29 mouse cellular contexts compared by ENCODE assay signal in genomic region chr5:65688806-65689205, GRCm38 (mm10). TPM values are rescaled to one million over a fixed set of nuclear protein-coding genes. Genes with fewer than 3 reads are reported as not detected.
DNase-seq lines count a peak whose midpoint lies in the region; ATAC-seq and TF ChIP-seq lines count a peak whose summit lies in the region.
"Had no signal": no experiment of that assay in that cellular context is flagged by ENCODE, and none has a peak within 500 bp of the region (broad histone marks: within the 10 kb centered on the region; RNA-seq: fewer than 3 reads in every experiment).

No protein-coding gene starts in this region.

- no peak overlapping the region for H3K4me2 ChIP-seq in intestine, postnatal 0 days (replicated peaks; ENCODE audit: low read depth)
- H3K4me2 ChIP-seq in intestine, embryonic 16.5 days (ENCODE audit: low read depth, low read length): no peak overlapping the region
- H3K4me2 ChIP-seq: embryonic facial prominence, embryonic 13.5 days; intestine, embryonic 15.5 days; limb, embryonic 13.5 days; liver, embryonic 13.5 days; midbrain, embryonic 13.5 days; stomach, embryonic 15.5 days had no signal

- peaks cover 18% of the 10 kb centered on the region for H3K36me3 ChIP-seq in intestine, postnatal 0 days (ENCODE audit: control insufficient read depth, insufficient read depth)
- H3K36me3 ChIP-seq in intestine, embryonic 16.5 days (ENCODE audit: control insufficient read depth, insufficient read depth, low read length): peaks cover 3% of the 10 kb centered on the region; the same call in 1 of the 2 replicates

- no peak overlapping the region for H3K9ac ChIP-seq in intestine, postnatal 0 days (ENCODE audit: low read depth, low read length)
- no peak overlapping the region for H3K9ac ChIP-seq in intestine, embryonic 16.5 days (ENCODE audit: low read depth, low read length)
- H3K9ac ChIP-seq: embryonic facial prominence, embryonic 13.5 days; intestine, embryonic 15.5 days; limb, embryonic 13.5 days; liver, embryonic 13.5 days; midbrain, embryonic 13.5 days; stomach, embryonic 15.5 days had no signal

- TF ChIP-seq CTCF in intestine, postnatal 0 days (IDR thresholded peaks at IDR 0.05; ENCODE audit: low read depth): 0 out of 2 replicates have a peak, but pooled peaks have one; percentile 11
- no peak for TF ChIP-seq CTCF in layer of hippocampus, adult 2 months (conservative IDR thresholded peaks at IDR 0.05)
- no peak for TF ChIP-seq CTCF in lung, adult 2 months (IDR thresholded peaks at IDR 0.05; ENCODE audit: insufficient read depth, low read length)

- no peak overlapping the region for H3K4me3 ChIP-seq in intestine, postnatal 0 days (ENCODE audit: low read depth, low read length)
- no peak overlapping the region for H3K4me3 ChIP-seq in intestine, embryonic 16.5 days (ENCODE audit: low read length)
- H3K4me3 ChIP-seq in layer of hippocampus, adult 2 months: no peak overlapping the region
- H3K4me3 ChIP-seq in lung, adult 2 months (replicated peaks; ENCODE audit: extremely low read depth, low read depth, low read length): no peak overlapping the region
- H3K4me3 ChIP-seq: embryonic facial prominence, embryonic 13.5 days; forebrain, embryonic 10.5 days; gastrocnemius, adult 2 months; intestine, embryonic 15.5 days; limb, embryonic 13.5 days; liver, embryonic 13.5 days; megakaryocyte, embryonic 14.5 days; midbrain, embryonic 13.5 days; stomach, embryonic 15.5 days had no signal

- no peak for TF ChIP-seq POLR2A in lung, adult 2 months (IDR thresholded peaks at IDR 0.05; ENCODE audit: borderline replicate concordance, extremely low read depth, low read depth, low read length)

- WGBS in intestine, postnatal 0 days: 66% methylated on average over 3 of the region's 3 CpGs
- 72% methylated on average over 3 of the region's 3 CpGs for WGBS in intestine, embryonic 16.5 days
- WGBS in lung, adult 2 months: 62% methylated on average over 3 of the region's 3 CpGs

- peak; percentile 34 for DNase-seq in CD4-positive, CD25-positive, alpha-beta regulatory T cell, adult 2 months (ENCODE audit: low read depth, low spot score)
- no peak for DNase-seq in layer of hippocampus, adult 2 months (ENCODE audit: low spot score in 2 of 2)
- no peak for DNase-seq in lung, adult 2 months
- DNase-seq: adrenal gland, postnatal 25 days; cerebellum, adult 18-20 months; cerebellum, postnatal 10 days; gastrocnemius, adult 2 months; kidney, adult 9 months; kidney, postnatal 14 days; liver, embryonic 13.5 days; lung, adult 18-20 months; lung, postnatal 14 days; retina, postnatal 1 day; right cerebral cortex, postnatal 14 days had no signal

- no peaks in the 10 kb centered on the region for H3K27me3 ChIP-seq in intestine, postnatal 0 days (replicated peaks; ENCODE audit: control insufficient read depth, insufficient read depth, low read length)
- H3K27me3 ChIP-seq in intestine, embryonic 16.5 days (replicated peaks; ENCODE audit: control insufficient read depth, insufficient read depth, low read length): no peaks in the 10 kb centered on the region
- H3K27me3 ChIP-seq: embryonic facial prominence, embryonic 13.5 days; intestine, embryonic 15.5 days; limb, embryonic 13.5 days; liver, embryonic 13.5 days; megakaryocyte, embryonic 14.5 days; midbrain, embryonic 13.5 days; Patski; stomach, embryonic 15.5 days had no signal

- H3K27ac ChIP-seq in intestine, postnatal 0 days (ENCODE audit: low read depth, low read length): peak overlapping the region; percentile 41; the same call in 1 of the 2 replicates
- no peak overlapping the region for H3K27ac ChIP-seq in intestine, embryonic 16.5 days (ENCODE audit: low read length)
- H3K27ac ChIP-seq in layer of hippocampus, adult 2 months: no peak overlapping the region
- H3K27ac ChIP-seq: embryonic facial prominence, embryonic 13.5 days; forebrain, embryonic 10.5 days; intestine, embryonic 15.5 days; limb, embryonic 13.5 days; liver, embryonic 13.5 days; midbrain, embryonic 13.5 days; stomach, embryonic 15.5 days had no signal

- H3K4me1 ChIP-seq in intestine, postnatal 0 days (replicated peaks; ENCODE audit: control insufficient read depth, insufficient read depth, low read length): no peaks in the 10 kb centered on the region
- 0 out of 2 replicates have a peak, but pooled peaks cover 4% of the 10 kb centered on the region for H3K4me1 ChIP-seq in intestine, embryonic 16.5 days (ENCODE audit: control insufficient read depth, insufficient read depth, low read length)
- H3K4me1 ChIP-seq in lung, adult 2 months (ENCODE audit: control insufficient read depth, insufficient read depth, low read length): no peaks in the 10 kb centered on the region; the same call in 1 of the 2 replicates
- H3K4me1 ChIP-seq: forebrain, embryonic 10.5 days; midbrain, embryonic 13.5 days; stomach, embryonic 15.5 days had no signal

- H3K9me3 ChIP-seq in intestine, postnatal 0 days (ENCODE audit: control insufficient read depth): no peaks in the 10 kb centered on the region
- H3K9me3 ChIP-seq in intestine, embryonic 16.5 days (ENCODE audit: control insufficient read depth, low read length): no peaks in the 10 kb centered on the region
- H3K9me3 ChIP-seq: embryonic facial prominence, embryonic 13.5 days; forebrain, embryonic 10.5 days; intestine, embryonic 15.5 days; limb, embryonic 13.5 days; liver, embryonic 13.5 days; megakaryocyte, embryonic 14.5 days; midbrain, embryonic 13.5 days; stomach, embryonic 15.5 days had no signal

- ATAC-seq in intestine, postnatal 0 days: no peak
- no peak for ATAC-seq in intestine, embryonic 16.5 days
- ATAC-seq in activated CD4-positive, CD25-positive, alpha-beta regulatory T cell, adult 4 months: peak; percentile 40
- peak; percentile 56; the same call in 1 of the 2 replicates for ATAC-seq in neutrophil, adult 5-6 weeks (ENCODE audit: extremely low read depth, insufficient number of reproducible peaks, low FRiP score, poor library complexity, severe bottlenecking)
- ATAC-seq in megakaryocyte-erythroid progenitor cell, adult 5-6 weeks (replicated peaks; ENCODE audit: low FRiP score, low TSS enrichment, poor library complexity, severe bottlenecking): no peak
- ATAC-seq: forebrain, embryonic 16.5 days; hindbrain, embryonic 16.5 days; intestine, embryonic 15.5 days; midbrain, embryonic 13.5 days; Patski had no signal

RNA-seq across cellular contexts. Expression of gene Pds5a, which starts 9.3 kb away (rescaled TPM):
- 21.1 and 26.3 TPM in 2 replicates for polyA plus RNA-seq in intestine, postnatal 0 days (2015; fragmentation: Nextera tagmentation; extraction: Ambion mirVana)
- 31.2 and 33.4 TPM in 2 replicates for polyA plus RNA-seq in intestine, embryonic 16.5 days (2015; fragmentation: Nextera tagmentation; extraction: Ambion mirVana)
- 100 to 1,000 TPM in 1 of 2 experiments, 10 to 100 TPM in 1; 67.6 to 104 TPM for polyA plus RNA-seq in activated CD4-positive, CD25-positive, alpha-beta regulatory T cell, adult 4 months (2017; shearing (Covaris generic))
- 224 and 259 TPM in 2 replicates for total RNA-seq in neutrophil, adult 5-6 weeks (2017)
- total RNA-seq in megakaryocyte-erythroid progenitor cell, adult 5-6 weeks (2014; fragmentation: Nextera tagmentation): 204 and 218 TPM in 2 replicates
- 244 and 279 TPM in 2 replicates for total RNA-seq in megakaryocyte-erythroid progenitor cell, adult 5-6 weeks (2017)
- 10 to 100 TPM; 79.5 to 84.3 TPM for total RNA-seq in layer of hippocampus, adult 2 months (2021)
- polyA plus RNA-seq in lung, adult 2 months (2012; rRNA removed): 12.7 and 19.4 TPM in 2 replicates

Comparison
In these comparisons a context has a peak if more than half of its experiments do, and no peak if none do; other contexts are left out.
1. ATAC-seq: peak in activated CD4-positive, CD25-positive, alpha-beta regulatory T cell, adult 4 months (single experiment) and neutrophil, adult 5-6 weeks (single experiment); none in intestine, postnatal 0 days (single experiment), intestine, embryonic 16.5 days (single experiment) and megakaryocyte-erythroid progenitor cell, adult 5-6 weeks (single experiment).